Mouse (Mus musculus) liver, adult (tissue): ENCODE data around the gene Epn2.

Experiments used
- GATA4 ChIP-seq: IDR thresholded peaks from 2 replicates; pipeline ENCODE4 v1.6.1; 2014; ENCODE audit warnings: mild to moderate bottlenecking, low read length; ENCODE audit not compliant: insufficient replicate concordance

The Epn2 gene

GRCm38 (mm10) chr11:61611197-61611596, 31.7 kb upstream of the Epn2 start:
- TF ChIP-seq GATA4: no peak

DNA sequence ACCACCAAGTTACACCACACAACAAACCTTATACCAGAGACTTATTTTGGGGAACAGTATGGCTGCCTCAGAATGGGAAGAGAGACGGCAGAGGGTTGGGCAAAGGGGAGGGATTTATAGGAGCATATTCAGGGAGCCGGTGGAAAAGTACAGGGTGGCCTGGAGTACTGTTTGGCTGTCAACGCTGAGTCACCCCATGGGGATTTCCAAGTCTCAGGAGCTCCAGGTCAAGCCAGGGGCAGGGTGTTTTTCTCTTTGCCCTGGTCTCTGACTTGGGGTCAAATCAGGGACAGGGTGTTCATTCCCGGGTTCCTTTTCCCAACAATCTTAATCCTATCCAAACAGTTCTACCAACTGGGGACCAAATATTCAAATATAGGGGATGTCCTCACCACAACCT, 28.6 kb upstream of the Epn2 start:
- no peak for TF ChIP-seq GATA4

GRCm38 (mm10) chr11:61602705-61603104, 23.2 kb upstream of the Epn2 start:
- no peak for TF ChIP-seq GATA4

GRCm38 (mm10) chr11:61601465-61601864, 22.0 kb upstream of the Epn2 start:
- no peak for TF ChIP-seq GATA4

GRCm38 (mm10) chr11:61598367-61598766, 18.9 kb upstream of the Epn2 start:
- TF ChIP-seq GATA4: no peak

GRCm38 (mm10) chr11:61597471-61597870, 18.0 kb upstream of the Epn2 start:
- no peak for TF ChIP-seq GATA4

GRCm38 (mm10) chr11:61593069-61593468, 13.6 kb upstream of the Epn2 start:
- TF ChIP-seq GATA4: no peak

DNA sequence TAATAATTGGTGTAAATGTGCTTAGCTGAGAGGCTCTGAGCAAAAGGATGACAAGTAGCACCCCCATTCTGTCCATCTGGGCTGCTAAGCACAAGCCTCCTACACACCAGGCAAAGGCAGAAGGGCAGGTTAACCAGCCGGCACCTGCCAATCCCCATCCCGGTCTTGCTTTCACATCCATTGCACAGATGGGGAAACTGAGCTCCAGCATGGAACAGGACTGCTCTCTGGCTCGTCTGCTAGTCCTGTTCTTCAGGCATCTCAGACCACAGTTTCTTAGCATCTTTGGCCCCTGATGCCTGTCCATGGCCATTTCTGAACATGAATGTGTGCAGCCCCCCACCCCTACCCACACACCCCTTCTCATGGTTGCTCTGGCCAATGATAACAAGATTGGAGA, 12.6 kb upstream of the Epn2 start:
- no peak for TF ChIP-seq GATA4

GRCm38 (mm10) chr11:61590516-61591213, 11.2 kb upstream of the Epn2 start:
- TF ChIP-seq GATA4: no peak

GRCm38 (mm10) chr11:61585421-61585820, 5.9 kb upstream of the Epn2 start:
- no peak for TF ChIP-seq GATA4

GRCm38 (mm10) chr11:61584830-61585229, 5.3 kb upstream of the Epn2 start:
- no peak for TF ChIP-seq GATA4

GRCm38 (mm10) chr11:61584096-61584495, 4.6 kb upstream of the Epn2 start:
- TF ChIP-seq GATA4: no peak

DNA sequence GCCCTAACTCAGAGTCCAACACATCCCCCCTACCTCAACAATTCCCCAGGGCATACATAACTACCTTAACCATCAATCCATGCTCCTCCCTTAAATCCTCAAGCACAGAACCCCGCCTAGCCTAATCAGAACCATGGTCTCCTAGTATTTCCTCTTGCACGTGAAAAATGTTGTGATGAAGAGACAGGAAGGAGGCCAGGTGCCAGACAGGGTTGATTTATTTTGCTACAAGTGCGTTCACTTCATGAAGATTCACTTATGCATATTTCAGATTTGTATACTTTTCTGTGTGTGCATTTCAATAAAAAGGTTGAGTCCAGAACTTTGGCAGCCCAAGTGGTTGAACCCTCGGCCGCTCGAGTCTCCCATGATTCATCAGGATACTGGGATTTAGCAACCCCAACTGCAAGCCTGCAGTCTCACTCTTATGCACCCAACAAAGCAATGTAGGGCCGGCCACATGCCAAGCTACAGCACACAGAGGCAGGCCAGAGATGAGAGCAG, 443 bp upstream of the Epn2 start:
- TF ChIP-seq GATA4: no peak

GRCm38 (mm10) chr11:61578541-61578982, 925 bp downstream of the Epn2 start:
- no peak for TF ChIP-seq GATA4

GRCm38 (mm10) chr11:61577991-61578390, 1.5 kb downstream of the Epn2 start:
- TF ChIP-seq GATA4: no peak

DNA sequence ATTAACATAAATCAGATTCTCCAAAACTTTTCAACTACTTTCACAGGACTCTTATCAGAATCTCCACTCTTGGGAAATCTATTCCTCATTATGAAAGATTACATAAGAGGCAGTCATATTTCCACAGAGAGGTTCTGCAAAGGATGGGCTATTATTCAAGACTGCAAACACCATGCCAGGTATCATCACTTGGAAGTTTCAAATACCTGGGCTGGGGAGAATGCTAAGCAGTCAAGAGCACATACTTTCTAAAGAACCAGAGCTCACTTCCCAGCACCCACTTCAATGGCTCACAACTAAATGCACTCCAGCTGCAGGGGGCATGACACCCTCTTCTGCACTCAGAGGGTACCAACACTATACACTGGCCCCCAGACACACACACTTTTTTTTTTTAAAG, 2.1 kb downstream of the Epn2 start:
- TF ChIP-seq GATA4: no peak

GRCm38 (mm10) chr11:61573266-61573665, 6.2 kb downstream of the Epn2 start:
- no peak for TF ChIP-seq GATA4
